ENCODE assay signal across 7 mouse cellular contexts in the genomic region with DNA sequence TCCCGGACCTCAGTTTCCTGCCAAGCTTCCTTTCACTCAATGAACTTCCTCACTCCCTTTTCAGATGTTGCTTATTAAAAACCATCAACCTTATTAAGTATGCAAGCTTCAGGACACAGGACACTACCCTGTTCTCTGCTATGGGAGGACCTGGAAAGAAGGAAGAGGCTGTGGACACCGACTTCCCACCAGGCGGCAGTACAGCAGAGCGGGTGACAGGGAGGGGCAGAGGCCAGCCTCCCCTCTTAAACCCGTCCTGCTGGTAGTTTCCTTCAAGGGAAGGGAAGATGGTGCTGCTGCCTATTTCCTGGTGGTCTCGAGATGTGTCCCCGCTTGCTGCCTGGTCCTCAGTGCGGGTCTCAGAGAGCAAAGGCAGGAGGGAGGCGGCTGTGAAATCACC.
A peak's percentile ranks its signal among the peaks of the same experiment; 100 is the strongest.
DNase-seq lines count a peak whose midpoint lies in the region; ATAC-seq and TF ChIP-seq lines count a peak whose summit lies in the region.

No protein-coding gene starts in this region.

- H3K9ac ChIP-seq in intestine, embryonic 16.5 days (ENCODE audit: low read depth, low read length) = no peak overlapping the region

- H3K9me3 ChIP-seq in intestine, embryonic 16.5 days (ENCODE audit: control insufficient read depth, low read length) = no peaks in the 10 kb centered on the region

- no peaks in the 10 kb centered on the region for H3K27me3 ChIP-seq in intestine, embryonic 16.5 days (replicated peaks; ENCODE audit: control insufficient read depth, insufficient read depth, low read length)

- no peak overlapping the region for H3K27ac ChIP-seq in bone marrow, adult 2 months (ENCODE audit: control insufficient read depth, insufficient read depth, low read depth, low read length, poor library complexity)
- no peak overlapping the region for H3K27ac ChIP-seq in intestine, embryonic 16.5 days (ENCODE audit: low read length)

- no peak for TF ChIP-seq POLR2A in bone marrow, adult 2 months (IDR thresholded peaks at IDR 0.05; ENCODE audit: borderline replicate concordance, control insufficient read depth, low read depth, low read length)

- WGBS in bone marrow, adult 2 months = 12% methylated on average over 9 of the region's 9 CpGs
- 48% methylated on average over 9 of the region's 9 CpGs for WGBS in intestine, embryonic 16.5 days

- peak; percentile 54; the same call in 1 of the 2 replicates for ATAC-seq in intestine, embryonic 16.5 days

- H3K4me3 ChIP-seq in bone marrow, adult 2 months (replicated peaks; ENCODE audit: control insufficient read depth, low read depth, low read length) = no peak overlapping the region
- H3K4me3 ChIP-seq in intestine, embryonic 16.5 days (ENCODE audit: low read length) = no peak overlapping the region

- intact Hi-C loops in gastrocnemius, postnatal 14 days (cut with DNase I; ENCODE audit: low total_unique reads) = loop anchor here (10.0 kb wide), 1 partner anchor 111 kb away; no protein-coding TSS in a partner anchor

- H3K4me2 ChIP-seq in intestine, embryonic 16.5 days (ENCODE audit: low read depth, low read length) = no peak overlapping the region

- no peaks in the 10 kb centered on the region for H3K4me1 ChIP-seq in bone marrow, adult 2 months (ENCODE audit: control insufficient read depth, insufficient read depth, low read length)
- no peaks in the 10 kb centered on the region for H3K4me1 ChIP-seq in intestine, embryonic 16.5 days (ENCODE audit: control insufficient read depth, insufficient read depth, low read length)

- TF ChIP-seq CTCF in bone marrow, adult 2 months (IDR thresholded peaks at IDR 0.05; ENCODE audit: control insufficient read depth, insufficient read depth, low read length) = peak; percentile 66

- peak; percentile 42 for DNase-seq in right cerebral cortex, postnatal 14 days
- DNase-seq in right cerebral cortex, postnatal 36 days (ENCODE audit: low spot score in 2 of 2) = no peak
- peak; percentile 70 for DNase-seq in gastrocnemius, postnatal 14 days
- peak; percentile 38 for DNase-seq in lung, postnatal 25 days (ENCODE audit: low spot score)
- peak; percentile 22 to 25 for DNase-seq in thymus, adult 18-20 months

- no peaks in the 10 kb centered on the region for H3K36me3 ChIP-seq in intestine, embryonic 16.5 days (ENCODE audit: control insufficient read depth, insufficient read depth, low read length)

Comparison
In these comparisons a context has a peak if more than half of its experiments do, and no peak if none do; other contexts are left out.
1. DNase-seq: peak in right cerebral cortex, postnatal 14 days (single experiment), gastrocnemius, postnatal 14 days (single experiment), lung, postnatal 25 days (single experiment) and thymus, adult 18-20 months (2 of 2); none in right cerebral cortex, postnatal 36 days (0 of 2).